Mouse (Mus musculus) brain, embryonic 14.5 days (tissue): ENCODE results near the gene Kdm2a.

ENCODE experiments used
- CTCF ChIP-seq: fragments of 200-500 bp; IDR thresholded peaks from 2 replicates; pipeline ENCODE4 v1.5.1; 2012; ENCODE audit warnings: inconsistent platforms, mild to moderate bottlenecking, moderate library complexity, borderline replicate concordance; ENCODE audit not compliant: insufficient read depth, insufficient read length; ENCODE audit errors: extremely low read depth
- POLR2A ChIP-seq: fragments of 200-500 bp; IDR thresholded peaks from 2 replicates; pipeline ENCODE4 v1.6.1; 2012; ENCODE audit warnings: mild to moderate bottlenecking, inconsistent platforms, borderline replicate concordance; ENCODE audit not compliant: poor library complexity, insufficient read depth, insufficient read length, severe bottlenecking; ENCODE audit errors: extremely low read depth

DNA sequence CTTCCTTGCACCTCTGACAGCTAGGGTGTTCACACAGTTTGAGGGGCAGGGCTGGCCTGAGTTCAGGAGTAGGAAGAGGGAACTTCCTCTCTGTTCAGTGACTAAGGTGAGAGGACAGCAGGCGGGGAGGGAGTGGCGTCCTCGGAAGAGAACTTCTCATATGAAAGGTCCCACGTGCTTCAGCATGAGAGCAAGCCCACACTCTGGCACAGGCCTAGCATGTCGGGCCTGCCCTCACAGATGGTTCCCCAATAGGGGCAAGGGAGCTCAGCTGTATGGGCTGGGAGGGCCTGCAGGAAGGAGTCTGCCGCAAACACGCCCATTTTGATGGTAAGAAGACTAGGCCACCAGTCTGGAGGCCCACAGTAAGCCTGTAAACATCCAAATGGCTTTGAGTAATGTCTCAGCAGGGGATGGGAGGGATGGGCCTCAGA is 97.8 kb downstream of the Kdm2a start:
- TF ChIP-seq CTCF (no peak), POLR2A (no peak)
